Mouse (Mus musculus) megakaryocyte, embryonic 14.5 days (primary cell): ENCODE results near the gene Impg2.

ENCODE experiments used
- FLI1 ChIP-seq: IDR thresholded peaks from 2 replicates; pipeline ENCODE4 v1.6.1; 2012; ENCODE audit warnings: low read length, inconsistent platforms, mixed read lengths
- GATA1 ChIP-seq: IDR thresholded peaks from 3 replicates; pipeline ENCODE4 v1.6.1; 2012; ENCODE audit warnings: mixed read lengths, low read length, inconsistent platforms, borderline replicate concordance

DNA sequence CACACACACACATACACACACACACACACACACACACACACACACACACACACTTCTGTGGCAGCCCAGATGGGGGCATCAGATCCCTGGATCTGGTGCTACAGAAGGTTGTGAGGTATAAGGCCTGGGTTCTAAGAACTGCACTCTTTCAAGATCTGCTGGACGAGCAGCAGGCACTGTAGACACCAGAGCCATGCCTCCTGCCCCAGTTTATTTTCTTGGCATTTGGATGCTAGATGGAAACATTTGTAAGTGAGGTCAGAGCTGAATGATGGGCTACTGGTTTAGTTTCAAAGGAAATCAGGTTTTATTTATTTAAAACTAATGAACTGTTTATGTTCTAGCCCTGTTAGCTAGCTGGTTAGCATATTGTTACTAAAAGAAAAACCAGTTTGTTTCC is 90.8 kb downstream of the Impg2 start:
- TF ChIP-seq GATA1: no peak
- TF ChIP-seq FLI1: no peak
